Mouse (Mus musculus) cerebellum, adult 18-20 months (tissue): ENCODE data around the gene Adsl.
"Not testable (repeated sequence)": the region's sequence is repeated elsewhere in the genome, so short reads cannot be mapped to it uniquely, and the experiment has no call there.

Experiments used
- DNase-seq, 2 experiments: peaks; one replicate each; pipeline ENCODE4 v3.0.0; 2021

Adsl gene

DNA sequence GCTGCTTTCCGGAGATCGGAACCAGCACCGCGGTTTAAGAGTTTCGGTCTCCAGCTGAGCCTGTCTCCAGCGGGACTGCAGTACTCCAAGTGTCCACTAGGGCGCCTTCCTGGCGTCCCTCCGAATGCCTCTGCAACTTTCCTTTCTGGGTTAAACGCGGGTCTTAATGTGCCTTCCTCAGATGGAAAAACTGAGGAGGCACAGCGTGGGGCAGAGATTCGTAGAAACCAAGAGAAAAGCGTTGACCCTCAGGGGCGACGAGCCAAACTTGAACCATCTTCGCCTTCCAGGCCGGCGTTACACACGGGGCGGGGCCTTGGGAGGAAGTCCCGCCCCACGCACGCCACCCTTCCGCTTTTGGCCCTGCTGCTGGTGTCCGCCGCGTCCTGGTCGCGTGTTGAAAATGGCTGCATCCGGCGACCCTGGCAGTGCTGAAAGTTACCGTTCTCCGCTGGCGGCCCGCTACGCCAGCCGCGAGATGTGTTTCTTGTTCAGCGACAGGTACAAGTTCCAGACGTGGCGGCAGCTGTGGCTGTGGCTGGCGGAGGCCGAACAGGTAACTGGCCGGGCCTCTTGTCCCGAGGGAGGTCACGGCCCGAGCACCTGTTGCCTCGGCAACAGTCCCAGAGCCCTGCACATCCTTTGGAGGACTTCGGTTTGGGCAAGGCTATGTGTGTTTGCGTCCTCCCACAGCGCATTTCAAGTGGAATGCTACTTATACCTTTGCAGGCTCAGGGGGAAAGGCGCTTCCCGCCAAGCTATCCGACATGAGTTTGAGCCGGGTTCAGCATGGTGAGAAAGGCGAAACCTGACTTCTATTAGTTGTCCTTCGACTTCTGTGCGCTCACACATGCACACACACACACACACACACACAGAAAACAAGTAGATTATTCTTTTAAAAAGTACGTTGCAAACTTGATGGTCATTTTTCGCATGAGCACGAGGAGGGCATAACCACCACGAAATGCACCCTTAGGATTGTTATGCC is at the start of gene Adsl:
TSS of gene Adsl (plus strand) at position 346 of the 991 bp plus-strand sequence.
- DNase-seq, result peak; percentile 84 to 91

DNA sequence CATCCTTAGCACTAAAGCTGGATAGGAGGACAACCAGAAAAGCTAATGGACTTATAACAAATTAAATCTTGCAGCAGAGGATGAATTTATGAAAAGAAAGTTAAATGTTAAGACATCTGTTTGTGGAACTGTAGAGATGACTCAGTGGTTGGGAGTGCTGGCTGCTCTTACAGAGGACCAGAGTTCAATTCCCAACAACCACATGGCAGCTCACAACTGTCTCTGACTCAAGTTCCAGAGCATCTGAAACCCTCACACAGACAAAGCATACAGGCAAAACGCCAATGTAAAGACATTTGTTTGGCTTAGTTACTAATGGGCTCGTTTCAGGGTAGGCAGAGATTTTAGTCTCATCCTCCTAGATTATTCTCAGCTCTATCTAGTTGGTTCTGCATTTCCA is 48.5 kb upstream of the Adsl start:
- no peak for DNase-seq

DNA sequence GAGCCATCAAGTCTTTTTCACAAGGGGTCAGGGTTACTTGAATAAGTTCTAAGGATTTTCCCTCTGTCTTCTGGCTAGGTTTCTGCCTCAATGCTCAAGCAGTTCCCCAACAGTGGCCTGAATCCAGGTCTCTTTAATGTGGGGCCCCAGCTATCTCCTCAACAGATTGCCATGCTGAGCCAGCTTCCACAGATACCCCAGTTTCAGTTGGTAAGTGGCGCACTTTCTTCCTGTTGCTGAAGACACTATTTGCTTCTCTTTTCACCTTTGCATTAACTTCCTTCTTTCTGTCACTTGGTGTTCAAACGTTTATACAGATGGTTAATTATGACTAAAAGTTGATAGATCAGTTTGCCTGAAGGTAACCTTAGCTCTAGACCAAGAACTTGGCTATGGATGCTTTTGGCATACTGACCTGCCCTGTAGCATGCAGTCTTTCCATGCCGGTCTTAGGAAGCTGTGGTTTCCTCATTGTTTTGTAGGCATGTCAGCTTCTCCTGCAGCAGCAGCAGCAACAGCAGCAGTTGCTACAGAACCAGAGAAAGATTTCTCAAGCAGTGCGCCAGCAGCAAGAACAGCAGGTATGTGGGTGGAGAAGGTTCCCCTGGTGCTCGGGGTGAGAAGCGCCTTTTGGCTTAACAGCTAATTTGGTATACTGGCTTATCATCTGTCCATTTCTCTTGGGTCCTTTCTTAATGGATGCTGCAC is 46.3 kb upstream of the Adsl start:
- no peak for DNase-seq

DNA sequence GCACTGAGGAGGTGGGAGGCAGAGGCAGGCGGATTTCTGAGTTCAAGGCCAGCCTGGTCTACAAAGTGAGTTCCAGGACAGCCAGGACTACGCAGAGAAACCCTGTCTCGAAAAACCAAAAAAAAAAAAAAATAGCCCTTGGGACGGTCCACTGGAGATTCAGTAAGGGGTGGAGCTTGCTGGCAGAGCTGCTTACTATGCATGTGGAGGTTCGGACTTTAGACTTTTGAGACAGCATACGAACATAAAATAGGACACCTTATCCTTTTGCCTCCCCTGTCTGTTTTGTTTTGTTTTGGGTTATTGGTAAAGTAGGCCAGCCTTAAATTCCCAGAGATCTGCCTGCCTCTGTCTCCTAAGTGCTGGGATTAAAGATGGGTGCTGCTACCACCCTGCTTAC is 43.5 kb upstream of the Adsl start:
- DNase-seq, result not testable (repeated sequence)

DNA sequence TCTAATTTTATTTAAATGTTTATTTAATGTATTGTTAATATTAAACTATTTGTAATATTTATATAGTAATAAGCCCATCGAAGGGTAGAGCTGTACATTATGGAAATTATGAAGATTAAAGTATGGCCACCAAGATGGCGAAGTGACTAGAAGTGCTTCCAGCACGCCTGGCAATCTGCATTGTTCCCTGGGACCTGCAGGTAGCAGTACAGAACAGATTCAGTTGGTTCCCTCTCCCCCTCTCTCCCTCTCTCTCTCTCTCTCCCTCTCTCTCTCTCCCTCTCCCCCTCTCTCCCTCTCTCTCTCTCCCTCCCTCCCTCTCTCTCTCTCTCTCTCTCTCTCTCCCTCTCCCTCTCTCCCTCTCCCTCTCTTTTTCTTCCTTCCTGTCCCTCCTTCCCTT is 38.1 kb upstream of the Adsl start:
- DNase-seq, result no peak

DNA sequence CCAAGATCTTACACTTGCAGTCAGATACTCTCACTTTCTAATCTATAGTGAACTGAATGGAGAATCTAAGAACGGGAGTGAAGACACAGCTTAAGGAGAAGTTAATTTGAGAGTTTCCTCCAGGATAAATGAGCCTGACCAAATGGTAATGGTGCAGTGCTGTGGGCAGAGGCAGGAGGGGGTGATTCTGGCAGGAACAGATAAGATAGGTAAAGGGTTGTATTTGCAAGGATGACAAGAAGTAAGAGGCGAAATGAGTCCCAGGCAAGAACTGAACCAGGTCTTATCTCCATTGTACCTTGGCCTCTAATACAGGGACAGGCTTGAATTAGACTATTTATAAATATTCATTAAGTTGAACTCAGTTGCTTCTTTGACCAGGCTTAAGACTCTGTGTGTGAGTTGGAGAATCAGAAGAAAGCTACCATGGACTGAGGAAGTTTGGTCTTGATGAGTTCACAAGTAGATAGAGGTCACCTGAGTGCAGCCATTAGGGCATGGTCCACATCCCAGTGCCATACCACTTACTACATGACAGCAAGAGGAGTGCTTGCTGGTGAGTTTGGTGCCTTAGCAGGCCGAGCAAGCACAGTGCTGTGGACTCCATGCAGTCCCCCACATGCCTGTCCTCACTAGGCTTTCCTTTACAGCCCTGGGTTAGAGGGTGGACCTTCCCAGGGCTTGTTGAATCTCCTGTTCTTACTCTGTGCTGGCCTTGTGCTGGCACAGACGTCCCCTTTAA is 37.3 kb upstream of the Adsl start:
- no peak for DNase-seq

DNA sequence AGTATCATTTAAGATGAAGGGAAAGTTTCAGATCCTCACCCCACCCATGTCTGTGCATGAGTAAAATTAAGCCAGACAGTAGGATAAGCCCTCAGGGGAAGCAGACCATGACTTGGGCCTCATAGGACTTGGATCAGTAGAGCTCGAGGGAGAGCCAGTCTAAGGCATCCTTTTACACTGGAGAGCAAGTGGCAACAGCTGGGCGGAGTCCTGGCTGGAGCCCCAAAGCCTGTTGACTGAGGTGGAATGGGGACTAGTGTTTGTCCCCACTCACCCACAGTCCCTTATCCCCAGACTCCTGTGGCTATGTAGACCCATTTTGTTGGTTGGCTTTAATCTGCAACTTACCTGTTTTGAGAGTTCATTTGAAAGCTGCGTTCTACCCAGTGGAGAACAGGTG is 36.1 kb upstream of the Adsl start:
- DNase-seq, result no peak

DNA sequence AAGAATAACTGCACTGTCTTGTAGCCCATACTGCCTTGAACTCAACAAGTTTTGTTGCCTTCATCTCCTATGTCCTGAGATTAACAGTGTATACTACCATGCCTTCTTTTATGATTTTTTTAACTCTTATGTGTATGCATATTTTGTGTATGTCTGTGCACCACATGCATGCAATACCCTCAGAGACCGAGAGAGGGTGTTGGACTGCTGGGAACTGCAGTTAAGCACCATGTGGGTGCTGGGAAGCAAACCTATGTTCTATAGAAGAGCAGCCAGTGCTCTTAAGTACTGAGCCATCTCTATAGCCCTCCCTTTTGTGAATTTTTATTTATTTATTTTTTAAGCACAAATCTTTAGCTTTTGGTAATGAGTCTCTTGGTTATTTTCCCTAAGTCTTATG is 34.5 kb upstream of the Adsl start:
- no peak for DNase-seq

DNA sequence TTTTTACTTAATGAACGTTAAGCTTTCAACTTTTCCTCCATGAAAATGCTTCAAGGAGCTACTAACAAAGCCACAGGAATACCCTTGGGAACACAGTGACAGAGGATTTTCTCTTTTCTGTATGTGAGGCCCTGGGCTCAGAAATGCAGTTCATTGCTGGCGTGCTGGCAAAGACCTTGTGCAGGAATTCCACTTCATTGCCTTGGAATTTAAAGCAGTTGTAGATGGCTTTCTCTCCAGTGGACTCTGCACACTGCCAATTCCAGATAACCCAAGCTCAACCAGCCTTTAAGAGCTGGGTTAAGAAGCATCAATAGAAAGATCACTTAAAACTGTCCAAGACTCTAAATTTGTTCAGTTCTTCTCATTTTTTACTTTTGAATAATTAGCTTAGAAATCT is 32.4 kb upstream of the Adsl start:
- peak; percentile 45 to 48 for DNase-seq

DNA sequence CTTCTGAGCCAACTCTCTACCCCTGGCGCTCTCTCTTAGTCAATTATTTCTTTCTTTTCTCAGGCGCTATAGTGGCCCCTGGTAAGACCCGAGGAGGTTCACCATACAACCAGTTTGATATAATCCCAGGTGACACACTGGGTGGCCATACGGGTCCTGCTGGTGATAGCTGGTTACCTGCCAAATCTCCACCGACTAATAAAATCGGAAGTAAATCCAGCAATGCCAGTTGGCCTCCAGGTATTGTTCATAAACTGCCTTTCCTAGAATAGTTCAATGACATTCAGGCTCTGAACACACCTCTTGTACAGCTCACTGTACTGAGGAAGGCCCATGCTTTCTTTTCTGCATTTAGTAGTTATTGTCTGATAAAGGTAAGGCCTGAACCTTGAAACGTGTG is 31.7 kb upstream of the Adsl start:
- DNase-seq, result peak; percentile 45

DNA sequence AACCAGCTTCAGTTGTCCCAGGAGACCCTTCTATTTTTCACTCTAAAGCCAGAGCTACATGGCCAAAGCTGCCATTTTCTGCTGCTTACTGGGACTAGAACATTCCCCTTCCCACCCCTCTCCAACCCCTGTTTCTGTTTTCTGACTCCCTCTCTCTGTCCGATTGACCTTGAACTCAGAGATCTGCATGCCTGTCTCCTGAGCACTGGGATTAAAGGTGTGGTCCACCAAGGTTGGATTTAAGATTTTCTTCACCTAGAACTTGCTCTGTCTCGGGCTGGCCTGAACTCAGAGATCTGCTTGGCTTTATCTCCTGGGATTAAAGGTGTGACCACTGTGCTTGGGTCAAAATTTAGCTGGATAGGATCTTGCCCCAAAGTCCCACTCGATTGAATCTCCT is 27.9 kb upstream of the Adsl start:
- no peak for DNase-seq

DNA sequence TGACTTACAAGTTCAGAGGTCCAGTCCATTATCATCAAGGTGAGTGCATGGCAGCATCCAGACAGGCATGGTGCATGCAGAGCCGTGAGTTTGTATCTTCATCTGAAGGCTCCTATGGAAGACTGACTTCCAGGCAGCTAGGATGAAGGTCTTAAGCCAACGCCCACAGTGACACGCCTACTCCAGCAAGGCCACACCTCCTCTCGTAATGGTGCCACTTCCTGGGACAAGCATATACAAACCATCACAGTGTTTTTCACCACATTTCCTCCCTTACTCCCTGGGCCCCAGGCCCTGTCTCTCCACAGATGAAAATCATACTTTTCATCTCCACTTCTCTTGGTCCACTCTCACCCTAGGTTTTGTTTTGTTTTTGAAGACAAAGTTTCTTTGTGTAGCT is 26.5 kb upstream of the Adsl start:
- no peak for DNase-seq

DNA sequence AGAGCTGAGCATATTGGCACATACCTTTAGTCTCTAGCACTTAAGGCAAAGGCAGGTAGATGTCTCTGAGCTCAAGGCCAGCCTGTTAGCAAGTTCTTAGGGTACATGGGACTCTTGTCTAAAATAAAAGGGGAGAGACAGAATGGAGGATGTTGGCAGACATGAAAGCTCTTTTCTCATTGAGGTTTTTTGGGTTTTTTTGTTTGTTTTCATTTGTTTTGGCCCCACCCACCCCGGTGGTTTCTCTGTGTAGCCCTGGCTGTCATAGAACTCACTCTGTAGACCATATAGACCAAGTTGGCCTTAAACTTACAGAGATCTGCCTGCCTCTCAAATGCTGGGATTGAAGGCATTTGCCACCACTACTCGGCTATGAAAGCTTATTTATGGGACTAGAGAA is 24.1 kb upstream of the Adsl start:
- DNase-seq, result no peak

DNA sequence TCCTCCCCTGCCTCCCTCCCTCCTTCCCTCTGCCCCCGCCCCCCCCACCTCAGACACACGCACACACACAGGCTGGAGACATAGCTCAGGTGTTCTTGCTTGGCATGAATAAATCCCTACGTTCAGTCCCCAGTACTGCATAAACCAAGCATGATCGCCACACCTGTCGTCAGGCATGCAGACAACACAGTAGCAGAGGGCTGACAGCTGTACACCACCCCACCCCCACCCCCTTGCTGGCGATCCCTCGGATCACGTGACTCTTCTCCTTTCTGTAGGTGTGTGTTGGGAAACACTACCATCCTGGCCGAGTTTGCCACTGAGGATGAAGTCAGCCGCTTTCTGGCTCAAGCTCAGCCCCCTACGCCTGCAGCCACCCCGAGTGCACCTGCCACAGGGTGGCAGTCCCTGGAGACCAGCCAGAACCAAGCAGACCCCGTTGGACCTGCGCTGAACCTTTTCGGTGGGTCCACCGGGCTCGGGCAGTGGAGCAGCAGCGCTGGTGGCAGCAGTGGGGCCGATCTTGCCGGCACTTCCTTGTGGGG is 19.4 kb upstream of the Adsl start:
- DNase-seq, result peak in 1 of 2 experiments; percentile 10

DNA sequence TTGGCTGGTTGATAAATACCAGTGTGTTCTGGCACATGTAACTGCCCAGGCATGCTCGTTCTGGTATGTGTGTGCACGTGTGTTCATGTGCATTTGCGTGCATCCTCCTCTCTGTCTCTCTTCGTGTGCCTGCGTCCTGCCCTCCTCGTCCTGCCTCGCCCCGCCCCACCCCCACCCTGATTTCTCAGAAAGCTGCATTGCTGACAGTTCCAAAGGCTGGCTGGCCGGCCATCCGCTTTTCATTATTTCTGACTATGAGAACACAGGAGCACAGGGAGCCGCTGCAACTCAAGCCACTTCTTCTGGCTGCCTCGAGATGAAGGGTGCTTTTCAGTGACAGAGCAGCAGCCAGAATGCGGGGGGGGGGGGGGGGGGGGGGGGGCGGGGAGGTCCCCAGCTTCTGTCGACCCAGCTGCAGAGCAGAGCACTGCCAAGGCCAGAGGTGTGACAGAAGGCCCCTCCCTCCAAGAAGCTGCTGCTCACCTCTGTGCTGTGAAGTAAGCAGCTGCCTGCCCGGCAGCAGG is 18.2 kb upstream of the Adsl start:
- DNase-seq, result no peak

DNA sequence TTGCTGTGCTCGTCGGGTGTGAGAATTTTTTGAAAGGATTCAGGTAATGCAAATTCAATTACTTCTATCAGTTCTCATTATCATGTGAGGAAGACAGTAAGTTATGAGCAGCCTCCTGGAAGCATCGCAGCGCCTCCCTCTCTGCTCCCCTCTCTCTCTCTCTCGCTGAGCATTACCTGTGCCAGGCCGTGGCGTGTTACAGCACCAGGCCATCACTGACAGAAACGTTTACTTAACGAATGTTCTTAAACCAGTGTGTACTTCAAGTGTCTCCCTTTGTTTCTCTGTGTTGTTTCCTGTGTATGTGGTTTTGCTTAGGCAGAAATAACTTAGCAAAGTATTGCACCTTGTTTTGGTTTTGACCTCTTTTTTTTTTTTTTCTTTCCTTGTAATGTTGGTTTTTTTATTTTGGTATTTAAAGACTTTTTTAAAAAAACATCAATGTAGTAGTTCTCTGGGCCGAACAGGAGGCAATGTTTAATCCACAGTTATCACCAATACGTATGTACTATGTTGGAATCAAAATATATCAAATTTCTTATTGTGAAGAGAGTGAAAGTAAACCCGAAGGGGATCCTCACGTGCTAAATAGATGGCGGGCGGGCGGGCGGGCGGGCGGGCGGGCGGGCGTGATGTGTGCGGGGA is 17.5 kb upstream of the Adsl start:
- DNase-seq, result not testable (repeated sequence)

DNA sequence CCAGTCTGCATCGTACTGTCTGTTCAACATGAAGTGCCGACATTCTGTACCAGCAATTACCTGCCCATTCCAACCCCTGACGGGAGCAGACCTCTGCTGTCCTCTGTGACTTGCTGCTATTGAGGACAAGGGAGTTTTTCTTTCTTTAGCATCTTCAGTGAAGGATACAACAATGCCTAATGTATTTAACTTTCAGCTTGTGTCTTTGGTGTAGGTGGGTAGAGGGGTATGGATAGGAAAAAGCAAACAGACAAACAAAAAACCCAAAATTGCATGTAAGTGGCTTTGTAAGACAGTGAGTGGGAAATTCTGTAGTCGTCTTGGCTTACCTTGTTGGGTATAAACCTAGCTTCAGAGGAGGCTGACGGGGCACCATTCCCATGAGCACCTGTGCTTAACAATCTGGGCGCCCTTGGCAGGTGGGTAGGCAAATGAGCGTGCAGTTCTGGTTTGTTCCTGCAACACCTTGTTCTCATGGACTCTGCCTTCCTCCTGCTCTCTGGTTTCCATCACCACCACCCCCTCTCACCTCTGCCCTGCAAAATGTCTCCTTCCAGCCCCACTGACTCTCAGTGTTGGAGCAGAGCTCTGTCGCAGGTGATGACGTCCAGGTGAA is 16.8 kb upstream of the Adsl start:
- no peak for DNase-seq

DNA sequence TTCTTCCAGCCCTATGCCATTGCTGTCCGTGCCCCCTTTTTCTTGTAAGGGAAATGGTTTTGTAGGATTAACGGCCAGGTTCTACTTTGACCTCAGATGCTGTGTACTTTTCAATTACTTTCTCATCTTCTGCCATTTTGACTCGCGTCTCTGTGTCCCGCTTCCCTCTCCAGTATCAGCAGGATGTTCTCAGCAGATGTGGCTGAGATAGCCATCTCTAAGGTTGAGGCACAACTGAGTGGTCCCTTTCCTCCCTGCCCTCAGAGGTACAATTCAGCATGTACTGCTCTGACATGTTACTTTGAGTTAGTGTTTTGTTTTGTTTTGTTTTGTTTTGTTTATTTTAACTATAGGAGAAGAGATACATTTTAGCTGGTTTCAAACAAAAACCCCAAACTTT is 13.4 kb upstream of the Adsl start:
- no peak for DNase-seq

DNA sequence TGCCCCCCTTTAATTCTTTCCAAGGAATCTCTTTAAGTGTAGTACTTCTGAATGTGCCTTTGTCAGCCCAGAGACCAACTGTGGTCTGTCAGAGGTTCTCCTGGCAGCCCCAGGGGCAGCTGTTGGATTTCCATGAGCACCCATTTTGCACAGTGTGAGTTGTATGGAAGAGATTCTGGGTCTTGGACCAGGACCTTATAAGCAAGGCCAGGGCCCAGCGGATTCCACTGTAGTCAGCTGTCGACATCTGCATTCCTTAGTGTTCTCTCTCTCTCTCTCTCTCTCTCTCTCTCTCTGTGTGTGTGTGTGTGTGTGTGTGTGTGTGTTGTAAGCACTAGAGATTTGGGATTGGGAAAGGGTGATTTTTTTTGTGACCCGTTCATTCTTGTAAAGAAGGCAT is 11.6 kb upstream of the Adsl start:
- no peak for DNase-seq

DNA sequence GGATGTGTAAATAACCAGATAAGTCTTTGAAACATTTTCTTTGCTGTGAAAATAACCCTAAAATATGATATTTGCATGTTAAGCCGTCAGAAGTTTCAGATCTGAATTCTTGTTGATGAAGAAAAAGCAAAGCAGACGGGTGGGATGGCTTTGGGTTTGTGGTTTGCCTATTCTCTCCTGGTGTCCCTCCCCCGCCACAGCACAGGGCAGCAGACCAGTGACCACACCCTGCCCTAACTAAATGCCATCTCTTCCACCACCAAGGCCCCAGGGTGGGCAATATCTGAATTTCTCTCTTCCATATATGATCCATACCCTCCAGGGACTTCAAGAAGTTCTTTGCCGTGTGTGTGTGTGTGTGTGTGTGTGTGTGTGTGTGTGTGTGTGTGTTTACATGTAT is 9.7 kb upstream of the Adsl start:
- no peak for DNase-seq

DNA sequence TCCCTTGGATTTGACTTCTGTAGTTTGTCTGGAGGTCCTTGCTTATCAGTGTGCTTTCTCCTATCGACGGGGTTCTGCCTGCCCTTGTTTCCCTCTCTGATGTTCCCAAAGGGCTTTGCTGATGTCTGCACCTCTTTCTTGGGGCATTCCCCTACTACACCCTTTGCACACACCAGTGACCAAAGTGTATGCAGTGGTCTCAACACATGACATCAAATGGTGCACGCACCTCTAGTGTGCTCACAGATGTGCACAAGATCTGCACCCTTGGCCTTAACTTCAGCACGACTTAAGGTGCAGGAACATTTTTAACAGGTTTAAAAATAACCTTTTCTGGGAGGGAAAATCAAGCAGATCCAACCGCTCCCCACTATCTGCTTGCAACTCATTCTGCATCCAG is 8.9 kb upstream of the Adsl start:
- no peak for DNase-seq

DNA sequence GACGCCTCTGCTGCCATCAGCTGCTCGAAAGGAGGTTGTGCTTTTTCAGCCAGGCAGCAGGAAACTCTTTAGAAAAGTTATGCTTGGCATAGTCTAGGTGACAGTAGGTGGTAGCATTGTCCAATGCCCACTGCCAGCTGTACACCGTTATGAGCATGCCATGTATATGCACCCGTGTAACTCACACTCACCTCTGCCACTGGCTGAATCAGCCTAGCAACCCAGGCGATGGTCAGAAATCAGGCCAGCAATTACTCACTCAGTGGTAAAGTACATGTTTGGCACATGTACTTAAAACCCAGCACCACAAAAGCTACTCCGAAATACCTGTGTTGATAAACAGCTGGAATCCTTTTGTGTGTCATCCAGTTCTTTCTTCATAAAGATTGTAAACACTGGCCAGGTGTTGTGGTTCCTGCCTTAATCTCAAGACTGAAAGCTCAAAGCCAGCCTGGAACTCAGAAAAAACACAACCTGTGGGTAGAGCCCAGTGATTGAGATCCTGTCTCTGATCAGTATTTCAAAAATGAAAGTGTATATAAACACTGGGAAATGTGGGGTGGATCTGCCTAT is 6.7 kb upstream of the Adsl start:
- DNase-seq, result no peak
